ENCODE assay signal across 34 mouse cellular contexts in genomic region chr3:86385047-86385446, GRCm38 (mm10).
"Had no signal": no experiment of that assay in that cellular context is flagged by ENCODE, and none has a peak within 500 bp of the region (broad histone marks: within the 10 kb centered on the region; RNA-seq: fewer than 3 reads in every experiment).

No protein-coding gene starts in this region.

- H3K4me3 ChIP-seq: heart, embryonic 10.5 days; heart, embryonic 12.5 days; heart, embryonic 13.5 days; heart, embryonic 15.5 days; hindbrain, embryonic 10.5 days; hindbrain, embryonic 12.5 days; hindbrain, embryonic 13.5 days; hindbrain, embryonic 15.5 days; intestine, embryonic 15.5 days; kidney, embryonic 15.5 days; layer of hippocampus, adult 2 months had no signal

- H3K4me1 ChIP-seq: heart, embryonic 10.5 days; heart, embryonic 12.5 days; heart, embryonic 13.5 days; heart, embryonic 15.5 days; hindbrain, embryonic 12.5 days; hindbrain, embryonic 13.5 days; hindbrain, embryonic 15.5 days; intestine, embryonic 15.5 days; kidney, embryonic 15.5 days had no signal

- H3K9ac ChIP-seq: heart, embryonic 12.5 days; heart, embryonic 13.5 days; heart, embryonic 15.5 days; hindbrain, embryonic 12.5 days; hindbrain, embryonic 13.5 days; hindbrain, embryonic 14.5 days; hindbrain, embryonic 15.5 days; intestine, embryonic 15.5 days; kidney, embryonic 15.5 days had no signal

- H3K27ac ChIP-seq: heart, embryonic 10.5 days; heart, embryonic 13.5 days; heart, embryonic 15.5 days; hindbrain, embryonic 10.5 days; hindbrain, embryonic 12.5 days; hindbrain, embryonic 13.5 days; hindbrain, embryonic 14.5 days; hindbrain, embryonic 15.5 days; hindbrain, postnatal 0 days; intestine, embryonic 15.5 days; kidney, embryonic 15.5 days; kidney, postnatal 0 days; layer of hippocampus, adult 2 months had no signal

- H3K4me2 ChIP-seq: heart, embryonic 11.5 days; heart, embryonic 12.5 days; heart, embryonic 13.5 days; heart, embryonic 15.5 days; hindbrain, embryonic 12.5 days; hindbrain, embryonic 13.5 days; hindbrain, embryonic 14.5 days; hindbrain, embryonic 15.5 days; intestine, embryonic 15.5 days; kidney, embryonic 15.5 days had no signal

- H3K27me3 ChIP-seq: heart, embryonic 12.5 days; heart, embryonic 13.5 days; heart, embryonic 15.5 days; hindbrain, embryonic 12.5 days; hindbrain, embryonic 13.5 days; hindbrain, embryonic 15.5 days; intestine, embryonic 15.5 days; kidney, embryonic 15.5 days had no signal

- H3K36me3 ChIP-seq: heart, embryonic 10.5 days; heart, embryonic 12.5 days; heart, embryonic 13.5 days; heart, embryonic 15.5 days; hindbrain, embryonic 10.5 days; hindbrain, embryonic 12.5 days; hindbrain, embryonic 13.5 days; hindbrain, embryonic 15.5 days; intestine, embryonic 15.5 days; kidney, embryonic 15.5 days had no signal

- ATAC-seq: hindbrain, embryonic 16.5 days; hindbrain, postnatal 0 days; inflammation-experienced regulatory T-cells, adult 6 months; intestine, embryonic 15.5 days; intestine, postnatal 0 days had no signal

- DNase-seq: heart, postnatal 10 days; heart, postnatal 14 days; heart, postnatal 36 days; heart, postnatal 4 days; kidney, adult 11 months; kidney, adult 18-20 months; kidney, adult 2 months; kidney, adult 8-10 months; kidney, adult 9 months; kidney, postnatal 10 days; kidney, postnatal 14 days; kidney, postnatal 25 days; kidney, postnatal 36 days; kidney, postnatal 4 days; layer of hippocampus, adult 9-11 months; layer of hippocampus, postnatal 36 days had no signal

- H3K9me3 ChIP-seq: heart, embryonic 10.5 days; heart, embryonic 12.5 days; heart, embryonic 13.5 days; heart, embryonic 15.5 days; hindbrain, embryonic 10.5 days; hindbrain, embryonic 12.5 days; hindbrain, embryonic 13.5 days; hindbrain, embryonic 15.5 days; intestine, embryonic 15.5 days; kidney, embryonic 15.5 days had no signal
